Mouse (Mus musculus): ENCODE data around the gene Nup88. TPM values are rescaled to one million over a fixed set of nuclear protein-coding genes. Genes with fewer than 3 reads are reported as not detected.

The Nup88 gene
- total RNA-seq, 2 experiments from 2014 or later, result 59.3 to 63.9 TPM

GRCm38 (mm10) chr11:70897680-70898079, 72.1 kb downstream of the Nup88 start:
- intact Hi-C loops (cut with DNase I), result no loop called here

More at GRCm38 (mm10) chr11:70897680-70898079, 72.1 kb downstream of the Nup88 start:
- DNase-seq (ENCODE audit: extremely low spot score in 1 of 2, low spot score in 2 of 2), result no peak

Other genes starting within 250 kb of the Nup88 start
- gene Zfp3, start 205.8 kb downstream of the Nup88 start, total RNA-seq (2021), result 10 to 100 TPM; 13.8 to 15.8 TPM
- gene Scimp, start 157.4 kb downstream of the Nup88 start, total RNA-seq (2021), result not detected
- 100 to 1,000 TPM; 113 to 115 TPM for gene Rabep1, start 125.2 kb downstream of the Nup88 start, total RNA-seq (2021)
- 10 to 100 TPM; 39.2 to 45.9 TPM for gene Rpain, start 240 bp upstream of the Nup88 start, total RNA-seq (2021)
- 100 to 1,000 TPM; 108 to 114 TPM for gene C1qbp, start 13.1 kb upstream of the Nup88 start, total RNA-seq (2021)
- gene Dhx33, start 34.5 kb upstream of the Nup88 start, total RNA-seq (2021), result 10 to 100 TPM; 18.8 to 21.9 TPM
- gene Mis12, start 49.6 kb upstream of the Nup88 start, total RNA-seq (2021), result 10 to 100 TPM; 10.3 to 12.3 TPM
- 10 to 100 TPM; 23.1 to 23.5 TPM for gene Derl2, start 49.9 kb upstream of the Nup88 start, total RNA-seq (2021)
- 100 to 1,000 TPM; 166 to 173 TPM for gene 6330403K07Rik, start 63.5 kb upstream of the Nup88 start, total RNA-seq (2021)
- gene Nlrp1a, start 174.7 kb upstream of the Nup88 start, total RNA-seq (2021), result under 1 TPM; 0.54 to 0.71 TPM

All from left cerebral cortex, postnatal 10 days (tissue).